Mouse (Mus musculus) embryonic facial prominence, embryonic 11.5 days (tissue): ENCODE measurements at regions not wholly inside any gene's neighbourhood (a gene's known extent, or its start where the extent isn't known, plus 50 kb on each side); places are given as distances from the start of the nearest gene placed in this dataset.
A peak's percentile ranks its signal among the peaks of the same experiment; 100 is the strongest.

Experiments
- ATAC-seq: fragments of 200-750 bp; cut with Nextera tagmentation; replicated peaks from 2 replicates; pipeline ENCODE4 v1.8.0; 2017; ENCODE audit warnings: low read depth; ENCODE audit not compliant: insufficient number of reproducible peaks, low FRiP score, low TSS enrichment
- DNase-seq: peaks from one replicate; pipeline ENCODE4 v3.0.0-alpha.2; 2015; ENCODE audit warnings: low spot score
- H3K27ac ChIP-seq: fragments of 300-500 bp; sonication (generic); replicated peaks from 2 replicates; pipeline ENCODE4 v1.5.1; 2014; ENCODE audit warnings: mild to moderate bottlenecking, low read depth, low read length, control low read depth
- H3K27me3 ChIP-seq: fragments of 300-500 bp; sonication (generic); 2 replicates; pipeline ENCODE4 v1.6.1; 2014; ENCODE audit warnings: mild to moderate bottlenecking, low read length, moderate library complexity, mixed read lengths; ENCODE audit not compliant: control insufficient read depth, insufficient read depth
- H3K36me3 ChIP-seq: fragments of 300-500 bp; sonication (generic); replicated peaks from 2 replicates; pipeline ENCODE4 v1.6.1; 2014; ENCODE audit warnings: low read depth, mild to moderate bottlenecking, low read length, moderate library complexity, mixed read lengths; ENCODE audit not compliant: control insufficient read depth, insufficient read depth
- H3K4me1 ChIP-seq: fragments of 300-500 bp; sonication (generic); 2 replicates; pipeline ENCODE4 v1.6.1; 2014; ENCODE audit warnings: low read length, mixed read lengths; ENCODE audit not compliant: control insufficient read depth, insufficient read depth
- H3K4me2 ChIP-seq: fragments of 300-500 bp; sonication (generic); 2 replicates; pipeline ENCODE4 v1.6.1; 2014; ENCODE audit warnings: low read depth, mild to moderate bottlenecking, control low read depth, low read length, moderate library complexity
- H3K4me3 ChIP-seq: fragments of 300-500 bp; sonication (generic); 2 replicates; pipeline ENCODE4 v1.5.1; 2014; ENCODE audit warnings: low read depth, low read length, control low read depth
- H3K9ac ChIP-seq: fragments of 300-500 bp; sonication (generic); replicated peaks from 2 replicates; pipeline ENCODE4 v1.6.1; 2014; ENCODE audit warnings: mild to moderate bottlenecking, control low read depth, low read length
- H3K9me3 ChIP-seq: fragments of 300-500 bp; sonication (generic); replicated peaks from 2 replicates; pipeline ENCODE4 v1.6.1; 2016; ENCODE audit warnings: mild to moderate bottlenecking, low read length, inconsistent platforms, mixed read lengths; ENCODE audit not compliant: control insufficient read depth
- WGBS: fragments of 180-500 bp; shearing (Covaris S2); extraction: QIAGEN DNeasy Blood & Tissue Kit; methylation state at CpG from one replicate; pipeline ENCODE4 v1.1.7; 2014; 5-methylcytosine and 5-hydroxymethylcytosine counted together

- H3K27ac ChIP-seq: no peak overlapping the region
- 0 out of 2 replicates have a peak, but pooled peaks cover 2% of the 10 kb centered on the region for H3K27me3 ChIP-seq
- DNase-seq (peak; percentile 47), ATAC-seq (no peak)
- no peaks in the 10 kb centered on the region for H3K36me3 ChIP-seq
- no peak overlapping the region for H3K9ac ChIP-seq
- no peak overlapping the region for H3K4me3 ChIP-seq
- H3K4me1 ChIP-seq: no peaks in the 10 kb centered on the region
- no peaks in the 10 kb centered on the region for H3K9me3 ChIP-seq
- 25% methylated on average over 13 of the region's 13 CpGs for WGBS
- H3K4me2 ChIP-seq: no peak overlapping the region
These were observed 663.3 kb downstream of the Vrk1 start for GRCm38 (mm10) chr12:106673232-106673766.

- H3K9ac ChIP-seq: no peak overlapping the region
- no peak overlapping the region for H3K4me3 ChIP-seq
- no peaks in the 10 kb centered on the region for H3K4me1 ChIP-seq
- H3K9me3 ChIP-seq: no peaks in the 10 kb centered on the region
- 0 out of 2 replicates have a peak, but pooled peaks cover 2% of the 10 kb centered on the region for H3K27me3 ChIP-seq
- 92% methylated on average over 1 of the region's 1 CpGs for WGBS
- no peak overlapping the region for H3K27ac ChIP-seq
- no peak overlapping the region for H3K4me2 ChIP-seq
- ATAC-seq (no peak), DNase-seq (no peak)
- H3K36me3 ChIP-seq: no peaks in the 10 kb centered on the region
These were observed 664.7 kb downstream of the Vrk1 start for GRCm38 (mm10) chr12:106674741-106675140.

GRCm38 (mm10) chr12:106676136-106676535 is 666.1 kb downstream of the Vrk1 start:
- H3K4me3 ChIP-seq: no peak overlapping the region
- no peak overlapping the region for H3K4me2 ChIP-seq
- H3K9me3 ChIP-seq: no peaks in the 10 kb centered on the region
- H3K27me3 ChIP-seq: 0 out of 2 replicates have a peak, but pooled peaks cover 2% of the 10 kb centered on the region
- ATAC-seq (no peak), DNase-seq (no peak)
- no peak overlapping the region for H3K27ac ChIP-seq
- H3K36me3 ChIP-seq: no peaks in the 10 kb centered on the region
- 93% methylated on average over 3 of the region's 3 CpGs for WGBS
- no peaks in the 10 kb centered on the region for H3K4me1 ChIP-seq
- H3K9ac ChIP-seq: no peak overlapping the region

GRCm38 (mm10) chr12:106676566-106676965 is 666.5 kb downstream of the Vrk1 start:
- 49% methylated on average over 7 of the region's 7 CpGs for WGBS
- Histone ChIP-seq H3K27me3 (0 out of 2 replicates have a peak, but pooled peaks cover 2% of the 10 kb centered on the region), H3K36me3 (no peaks in the 10 kb centered on the region), H3K4me1 (no peaks in the 10 kb centered on the region), H3K4me2 (no peak overlapping the region), H3K9ac (no peak overlapping the region), H3K4me3 (no peak overlapping the region), H3K27ac (no peak overlapping the region), H3K9me3 (no peaks in the 10 kb centered on the region)
- ATAC-seq (no peak), DNase-seq (peak; percentile 56)

GRCm38 (mm10) chr12:106685986-106686385 is 676.0 kb downstream of the Vrk1 start:
- H3K4me1 ChIP-seq: no peaks in the 10 kb centered on the region
- DNase-seq (no peak), ATAC-seq (no peak)
- no peak overlapping the region for H3K4me2 ChIP-seq
- H3K4me3 ChIP-seq: no peak overlapping the region
- H3K27ac ChIP-seq: no peak overlapping the region
- H3K27me3 ChIP-seq: no peaks in the 10 kb centered on the region
- 90% methylated on average over 5 of the region's 5 CpGs for WGBS
- no peaks in the 10 kb centered on the region for H3K9me3 ChIP-seq
- no peaks in the 10 kb centered on the region for H3K36me3 ChIP-seq
- H3K9ac ChIP-seq: no peak overlapping the region

GRCm38 (mm10) chr12:106687751-106688150 is 677.7 kb downstream of the Vrk1 start:
- Histone ChIP-seq H3K9ac (no peak overlapping the region), H3K4me3 (no peak overlapping the region), H3K4me1 (no peaks in the 10 kb centered on the region), H3K36me3 (no peaks in the 10 kb centered on the region), H3K27me3 (no peaks in the 10 kb centered on the region), H3K4me2 (no peak overlapping the region), H3K9me3 (no peaks in the 10 kb centered on the region), H3K27ac (no peak overlapping the region)
- ATAC-seq: no peak
- DNase-seq: peak; percentile 15
- WGBS: 42% methylated on average over 12 of the region's 12 CpGs

GRCm38 (mm10) chr12:106688156-106688740 is 678.2 kb downstream of the Vrk1 start:
- no peaks in the 10 kb centered on the region for H3K4me1 ChIP-seq
- no peak overlapping the region for H3K4me2 ChIP-seq
- H3K9me3 ChIP-seq: no peaks in the 10 kb centered on the region
- no peak overlapping the region for H3K4me3 ChIP-seq
- H3K27me3 ChIP-seq: no peaks in the 10 kb centered on the region
- 87% methylated on average over 17 of the region's 17 CpGs for WGBS
- no peak overlapping the region for H3K9ac ChIP-seq
- no peak overlapping the region for H3K27ac ChIP-seq
- ATAC-seq (no peak), DNase-seq (no peak)
- H3K36me3 ChIP-seq: no peaks in the 10 kb centered on the region

GRCm38 (mm10) chr12:106702958-106703357 is 692.9 kb downstream of the Vrk1 start:
- Histone ChIP-seq H3K4me2 (no peak overlapping the region), H3K9me3 (no peaks in the 10 kb centered on the region), H3K27ac (no peak overlapping the region), H3K4me1 (no peaks in the 10 kb centered on the region), H3K27me3 (no peaks in the 10 kb centered on the region), H3K9ac (no peak overlapping the region), H3K4me3 (no peak overlapping the region), H3K36me3 (no peaks in the 10 kb centered on the region)
- peak; percentile 18 for DNase-seq
- WGBS: 39% methylated on average over 5 of the region's 5 CpGs
- ATAC-seq: no peak
